Mouse (Mus musculus) kidney, embryonic 16.5 days (tissue): ENCODE measurements at regions not wholly inside any gene's neighbourhood (a gene's known extent, or its start where the extent isn't known, plus 50 kb on each side); places are given as distances from the start of the nearest gene placed in this dataset.

Source experiments
- ATAC-seq: fragments of 200-750 bp; cut with Nextera tagmentation; 2 replicates; pipeline ENCODE4 v1.8.0; 2017; ENCODE audit warnings: moderate TSS enrichment; ENCODE audit not compliant: low FRiP score, low TSS enrichment
- H3K27ac ChIP-seq: fragments of 300-500 bp; sonication (generic); 2 replicates; pipeline ENCODE4 v1.5.1; 2014; ENCODE audit warnings: low read length
- H3K27me3 ChIP-seq: fragments of 300-500 bp; sonication (generic); 2 replicates; pipeline ENCODE4 v1.6.1; 2014; ENCODE audit warnings: low read length, control low read depth, mixed read lengths; ENCODE audit not compliant: insufficient read depth
- H3K36me3 ChIP-seq: fragments of 300-500 bp; sonication (generic); 2 replicates; pipeline ENCODE4 v1.6.1; 2014; ENCODE audit warnings: low read length, control low read depth, mixed read lengths; ENCODE audit not compliant: insufficient read depth
- H3K4me1 ChIP-seq: fragments of 300-500 bp; sonication (generic); 2 replicates; pipeline ENCODE4 v1.6.1; 2014; ENCODE audit warnings: low read length, control low read depth, mixed read lengths; ENCODE audit not compliant: insufficient read depth
- H3K4me2 ChIP-seq: fragments of 300-500 bp; sonication (generic); replicated peaks from 2 replicates; pipeline ENCODE4 v1.6.1; 2014; ENCODE audit warnings: low read depth, low read length
- H3K4me3 ChIP-seq: fragments of 300-500 bp; sonication (generic); 2 replicates; pipeline ENCODE4 v1.5.1; 2014; ENCODE audit warnings: mild to moderate bottlenecking, low read length
- H3K9ac ChIP-seq: fragments of 300-500 bp; sonication (generic); replicated peaks from 2 replicates; pipeline ENCODE4 v1.6.1; 2014; ENCODE audit warnings: low read length
- H3K9me3 ChIP-seq: fragments of 300-500 bp; sonication (generic); 2 replicates; pipeline ENCODE4 v1.6.1; 2016; ENCODE audit warnings: low read length, control low read depth
- WGBS: fragments of 180-500 bp; shearing (Covaris S2); extraction: QIAGEN DNeasy Blood & Tissue Kit; methylation state at CpG from one replicate; pipeline ENCODE4 v1.1.7; 2014; 5-methylcytosine and 5-hydroxymethylcytosine counted together

DNA sequence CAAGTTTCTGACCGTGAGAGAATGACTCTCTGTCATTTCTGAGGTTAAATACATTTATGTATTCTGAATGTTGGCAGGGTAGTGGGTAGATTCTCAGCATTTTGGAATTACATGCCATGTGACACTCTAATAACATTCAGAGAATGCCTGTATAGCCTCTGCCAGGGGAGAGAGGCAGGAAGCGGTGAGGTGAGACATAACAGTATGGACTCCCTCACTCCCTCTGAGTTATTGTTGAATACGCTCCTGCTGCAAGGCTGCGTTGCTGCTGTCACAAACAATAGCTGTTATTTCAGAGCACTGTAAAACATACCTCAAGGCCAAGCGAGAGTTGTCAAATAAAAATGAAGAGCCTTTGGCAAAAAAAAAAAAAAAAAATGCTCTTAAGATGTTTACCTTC lies 477.9 kb downstream of the Klf12 start:
- Histone ChIP-seq H3K4me3 (no peak overlapping the region), H3K27me3 (no peaks in the 10 kb centered on the region), H3K36me3 (no peaks in the 10 kb centered on the region), H3K9ac (no peak overlapping the region), H3K4me2 (no peak overlapping the region), H3K9me3 (no peaks in the 10 kb centered on the region), H3K27ac (no peak overlapping the region), H3K4me1 (0 out of 2 replicates have a peak, but pooled peaks cover 2% of the 10 kb centered on the region)
- ATAC-seq, result no peak
- WGBS, result 46% methylated on average over 5 of the region's 5 CpGs

DNA sequence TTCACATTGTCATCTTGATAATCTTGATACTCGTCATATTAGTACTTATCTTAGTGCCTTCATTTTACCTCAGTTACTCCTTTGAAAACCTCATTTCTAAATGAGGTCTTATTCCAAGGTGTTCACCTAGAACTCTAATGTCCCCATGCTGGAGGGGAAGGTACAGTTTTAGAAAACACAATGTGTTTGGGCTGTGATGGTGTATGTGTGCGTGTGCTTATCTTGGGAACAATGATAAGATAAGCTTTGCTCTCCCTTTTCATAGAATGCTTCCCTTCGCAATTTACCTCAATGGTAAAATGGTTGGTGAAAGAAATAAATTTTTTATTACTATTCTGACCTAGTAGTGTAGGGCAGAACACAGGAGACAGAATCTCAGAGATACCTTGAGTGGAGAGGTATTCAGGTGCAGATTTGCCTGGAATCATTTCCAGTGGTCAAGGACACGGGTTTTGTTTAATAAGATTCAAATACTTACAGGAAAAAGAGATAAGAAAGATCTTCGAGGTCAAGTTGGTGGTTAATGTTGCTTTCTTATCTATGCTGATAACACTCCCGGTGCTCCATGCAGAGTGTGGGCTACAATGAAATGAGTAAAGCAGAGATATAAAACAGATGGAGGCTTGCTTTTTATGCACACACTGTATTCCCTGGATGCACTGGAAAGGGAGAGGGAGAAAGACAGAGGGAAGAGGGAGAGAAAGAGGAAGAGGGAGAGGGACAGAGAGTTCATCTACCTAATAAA lies 471.6 kb downstream of the Klf12 start:
- no peak overlapping the region for H3K27ac ChIP-seq
- no peaks in the 10 kb centered on the region for H3K9me3 ChIP-seq
- ATAC-seq, result no peak
- no peaks in the 10 kb centered on the region for H3K4me1 ChIP-seq
- WGBS, result 77% methylated on average over 6 of the region's 6 CpGs
- H3K4me2 ChIP-seq, result no peak overlapping the region
- no peak overlapping the region for H3K4me3 ChIP-seq
- H3K36me3 ChIP-seq, result no peaks in the 10 kb centered on the region
- H3K9ac ChIP-seq, result no peak overlapping the region
- H3K27me3 ChIP-seq, result no peaks in the 10 kb centered on the region
